Mouse (Mus musculus): ENCODE results near the gene Prss34.
A peak's percentile ranks its signal among the peaks of the same experiment; 100 is the strongest.

Gene Prss34

GRCm38 (mm10) chr17:25318354-25318753, 20.2 kb downstream of the Prss34 start, which contains the start of gene Prss29:
Gene Prss29, plus strand, starts transcription at chr17:25318654.
- no peak for DNase-seq (ENCODE audit: extremely low spot score, low spot score)

GRCm38 (mm10) chr17:25320819-25321218, 22.6 kb downstream of the Prss34 start:
- no peak for DNase-seq (ENCODE audit: extremely low spot score, low spot score)

GRCm38 (mm10) chr17:25322930-25323329, 24.7 kb downstream of the Prss34 start:
- no peak for DNase-seq (ENCODE audit: extremely low spot score, low spot score)

GRCm38 (mm10) chr17:25332321-25332720, 34.1 kb downstream of the Prss34 start:
- DNase-seq (ENCODE audit: extremely low spot score, low spot score): no peak

GRCm38 (mm10) chr17:25333943-25334342, 35.7 kb downstream of the Prss34 start:
- DNase-seq (ENCODE audit: extremely low spot score, low spot score): peak; percentile 81

- DNase-seq (ENCODE audit: extremely low spot score, low spot score): no peak
Observed at GRCm38 (mm10) chr17:25338218-25338617, 40.0 kb downstream of the Prss34 start.

GRCm38 (mm10) chr17:25340003-25340402, 41.8 kb downstream of the Prss34 start:
- DNase-seq (ENCODE audit: extremely low spot score, low spot score): no peak

- DNase-seq (ENCODE audit: extremely low spot score, low spot score): no peak
Observed at GRCm38 (mm10) chr17:25341490-25341889, 43.3 kb downstream of the Prss34 start.

GRCm38 (mm10) chr17:25345462-25345861, 47.3 kb downstream of the Prss34 start, which contains the start of gene Tpsab1:
Gene Tpsab1, minus strand, starts transcription at chr17:25345562.
- DNase-seq (ENCODE audit: extremely low spot score, low spot score): no peak
